Mouse (Mus musculus): ENCODE data around the gene Gcm2.

Gcm2 gene

GRCm38 (mm10) chr13:41110935-41111334 is at the start of gene Gcm2:
TSS of gene Gcm2 (minus strand) at chr13:41111035.
- DNase-seq (ENCODE audit: low read depth, low spot score): no peak

GRCm38 (mm10) chr13:41158426-41158825 is 47.6 kb upstream of the Gcm2 start:
- DNase-seq (ENCODE audit: low read depth, low spot score): no peak

- no peak for DNase-seq (ENCODE audit: low read depth, low spot score)
These were observed 42.3 kb upstream of the Gcm2 start for GRCm38 (mm10) chr13:41153146-41153545.

- peak; percentile 49 for DNase-seq (ENCODE audit: low read depth, low spot score)
These were observed 35.4 kb upstream of the Gcm2 start for GRCm38 (mm10) chr13:41146271-41146670.

- no peak for DNase-seq (ENCODE audit: low read depth, low spot score)
These were observed 34.7 kb upstream of the Gcm2 start for GRCm38 (mm10) chr13:41145433-41145970.

- DNase-seq (ENCODE audit: low read depth, low spot score): peak; percentile 46
These were observed 24.1 kb upstream of the Gcm2 start for GRCm38 (mm10) chr13:41134901-41135300.

GRCm38 (mm10) chr13:41129061-41129460 is 18.2 kb upstream of the Gcm2 start:
- DNase-seq (ENCODE audit: low read depth, low spot score): no peak

- no peak for DNase-seq (ENCODE audit: low read depth, low spot score)
These were observed 17.5 kb upstream of the Gcm2 start for GRCm38 (mm10) chr13:41128326-41128725.

- no peak for DNase-seq (ENCODE audit: low read depth, low spot score)
These were observed 12.9 kb upstream of the Gcm2 start for GRCm38 (mm10) chr13:41123666-41124225.

- no peak for DNase-seq (ENCODE audit: low read depth, low spot score)
These were observed 8.5 kb upstream of the Gcm2 start for GRCm38 (mm10) chr13:41119152-41119945.

- no peak for DNase-seq (ENCODE audit: low read depth, low spot score)
These were observed 3.1 kb upstream of the Gcm2 start, which contains the start of gene Sycp2l for GRCm38 (mm10) chr13:41113940-41114339. TSS of gene Sycp2l (plus strand) at chr13:41114307.

GRCm38 (mm10) chr13:41105541-41105940 is 5.3 kb downstream of the Gcm2 start:
- DNase-seq (ENCODE audit: low read depth, low spot score): no peak

GRCm38 (mm10) chr13:41103841-41104525 is 6.9 kb downstream of the Gcm2 start:
- peak; percentile 54 for DNase-seq (ENCODE audit: low read depth, low spot score)

GRCm38 (mm10) chr13:41100031-41100430 is 10.8 kb downstream of the Gcm2 start:
- no peak for DNase-seq (ENCODE audit: low read depth, low spot score)

GRCm38 (mm10) chr13:41098325-41098724 is 12.5 kb downstream of the Gcm2 start:
- DNase-seq (ENCODE audit: low read depth, low spot score): no peak

GRCm38 (mm10) chr13:41097324-41098058 is 13.3 kb downstream of the Gcm2 start:
- no peak for DNase-seq (ENCODE audit: low read depth, low spot score)

GRCm38 (mm10) chr13:41094160-41094559 is 16.7 kb downstream of the Gcm2 start:
- DNase-seq (ENCODE audit: low read depth, low spot score): no peak

- DNase-seq (ENCODE audit: low read depth, low spot score): no peak
These were observed 19.6 kb downstream of the Gcm2 start for GRCm38 (mm10) chr13:41091271-41091670.

- DNase-seq (ENCODE audit: low read depth, low spot score): no peak
These were observed 22.1 kb downstream of the Gcm2 start for GRCm38 (mm10) chr13:41088746-41089145.

GRCm38 (mm10) chr13:41085140-41085539 is 25.7 kb downstream of the Gcm2 start:
- DNase-seq (ENCODE audit: low read depth, low spot score): peak; percentile 19

GRCm38 (mm10) chr13:41084521-41084920 is 26.3 kb downstream of the Gcm2 start:
- DNase-seq (ENCODE audit: low read depth, low spot score): no peak

GRCm38 (mm10) chr13:41080700-41081099 is 30.1 kb downstream of the Gcm2 start:
- no peak for DNase-seq (ENCODE audit: low read depth, low spot score)

All from c-Kit-negative CD71-positive TER-119-positive erythroid progenitor cells, embryonic 14.5 days (primary cell).